Mouse (Mus musculus) E14TG2a.4 (cell line): Measurements from ENCODE around the gene Pafah1b1.

Source experiments
- H3K27me3 ChIP-seq: 2 replicates; pipeline ENCODE4 v1.6.1; 2014; ENCODE audit warnings: low read length, control low read depth; ENCODE audit not compliant: insufficient read depth
- H3K36me3 ChIP-seq: 2 replicates; pipeline ENCODE4 v1.6.1; 2014; ENCODE audit warnings: low read length, control low read depth; ENCODE audit not compliant: insufficient read depth
- H3K4me1 ChIP-seq: replicated peaks from 2 replicates; pipeline ENCODE4 v1.6.1; 2014; ENCODE audit warnings: low read depth, low read length, control low read depth
- H3K4me3 ChIP-seq: replicated peaks from 2 replicates; pipeline ENCODE4 v1.5.1; 2014; ENCODE audit warnings: mild to moderate bottlenecking, low read length
- H3K9me3 ChIP-seq: 2 replicates; pipeline ENCODE4 v1.6.1; 2014; ENCODE audit warnings: low read length, control low read depth
- CTCF ChIP-seq: conservative IDR thresholded peaks from 2 replicates; pipeline ENCODE4 v1.5.1; 2014; ENCODE audit warnings: low read length
- NANOG ChIP-seq: IDR thresholded peaks from 2 replicates; pipeline ENCODE4 v1.6.1; 2014; ENCODE audit warnings: borderline replicate concordance, low read length, mixed read lengths
- POU5F1 ChIP-seq: IDR thresholded peaks from 2 replicates; pipeline ENCODE4 v1.6.1; 2014; ENCODE audit warnings: low read length, borderline replicate concordance

Pafah1b1 gene

DNA sequence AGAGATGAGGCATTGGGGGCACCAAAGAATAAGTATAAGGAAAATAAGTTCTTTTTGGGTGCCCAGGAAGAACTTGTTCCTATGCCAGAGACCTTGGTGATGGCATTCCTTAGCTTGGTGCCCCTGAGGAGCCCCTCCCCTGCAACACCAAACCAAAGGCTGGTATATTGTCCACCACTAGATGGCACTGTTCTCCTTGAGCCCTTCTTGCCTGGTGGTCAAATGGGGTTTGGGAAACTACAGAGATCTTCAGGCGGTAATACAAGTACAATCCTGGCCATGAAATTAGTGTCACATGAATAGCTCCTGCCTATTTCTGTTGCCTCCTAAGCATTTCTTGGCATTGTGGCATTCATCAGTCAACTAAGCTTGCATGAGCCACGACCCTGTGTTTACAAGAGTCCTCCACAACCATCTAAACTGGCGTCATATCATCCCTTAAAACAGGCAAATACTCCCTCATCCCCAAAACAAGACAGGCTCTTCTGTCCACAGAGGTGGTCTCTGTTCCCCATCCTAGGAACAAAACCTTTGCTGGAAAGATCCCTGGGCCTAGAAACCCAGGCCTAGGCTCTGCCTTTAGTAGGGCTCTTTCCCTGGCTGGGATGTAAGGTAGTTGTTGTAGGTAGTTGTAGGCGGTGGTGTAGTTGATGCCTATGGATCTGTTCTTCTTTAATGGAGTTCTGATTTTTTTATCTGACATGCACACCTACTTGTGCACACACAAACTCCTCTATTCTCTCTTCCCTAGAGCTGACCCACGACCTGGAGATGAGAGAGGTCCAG, 89.8 kb downstream of the Pafah1b1 start:
- 0 out of 2 replicates have a peak, but pooled peaks cover 4% of the 10 kb centered on the region for H3K9me3 ChIP-seq
- H3K4me3 ChIP-seq: no peak overlapping the region
- TF ChIP-seq NANOG (no peak), CTCF (peak; percentile 79)
- peaks cover 29% of the 10 kb centered on the region for H3K4me1 ChIP-seq
- H3K36me3 ChIP-seq: peaks cover 31% of the 10 kb centered on the region
- H3K27me3 ChIP-seq: peaks cover 29% of the 10 kb centered on the region

DNA sequence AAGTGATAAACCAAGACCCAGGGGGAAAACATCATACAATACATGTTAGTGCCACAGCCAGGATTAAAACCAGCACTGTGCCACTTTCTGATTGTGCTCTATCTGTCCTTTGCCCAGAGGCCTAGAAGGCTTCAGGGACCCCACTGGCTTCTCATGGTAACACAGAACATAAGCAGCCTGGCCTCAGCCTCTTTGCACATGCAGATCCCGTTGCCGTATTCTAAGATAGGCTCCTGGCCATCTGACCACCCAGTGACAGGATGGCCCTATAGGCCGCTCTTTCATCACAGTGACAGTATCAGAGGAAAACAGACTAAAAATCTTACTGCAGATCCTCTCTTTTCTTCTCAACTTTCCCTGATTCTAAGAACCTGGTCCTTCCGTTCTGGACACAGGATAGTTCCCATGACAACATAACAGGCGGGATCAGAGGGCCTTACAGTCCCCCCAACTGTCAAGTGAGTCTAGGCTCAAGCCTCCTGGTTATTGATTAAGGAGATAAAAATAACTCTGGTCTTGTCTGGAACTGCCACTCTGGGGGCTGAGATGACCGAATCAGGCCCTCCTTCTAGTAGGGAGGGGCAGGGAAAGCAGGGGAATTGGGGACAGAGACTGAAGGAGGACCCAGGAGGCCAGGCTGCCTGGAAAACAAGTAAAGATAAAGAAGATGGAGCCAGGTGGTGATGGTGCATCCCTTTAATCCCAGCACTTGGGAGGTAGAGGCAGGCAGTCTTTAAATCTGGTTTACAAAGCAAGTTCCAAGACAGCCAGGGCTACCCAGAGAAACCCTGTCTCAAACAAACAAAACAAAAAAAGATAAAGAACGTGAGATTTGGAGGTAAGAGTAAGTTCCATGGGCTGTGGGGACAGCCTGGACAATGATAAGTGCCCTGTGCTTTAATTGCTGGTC, 92.3 kb downstream of the Pafah1b1 start:
- H3K36me3 ChIP-seq: peaks cover 30% of the 10 kb centered on the region
- H3K9me3 ChIP-seq: no peaks in the 10 kb centered on the region
- TF ChIP-seq POU5F1: no peak
- no peak for TF ChIP-seq CTCF
- no peak for TF ChIP-seq NANOG
- peaks cover 32% of the 10 kb centered on the region for H3K4me1 ChIP-seq
- peaks cover 7% of the 10 kb centered on the region for H3K27me3 ChIP-seq
- H3K4me3 ChIP-seq: no peak overlapping the region

GRCm38 (mm10) chr11:74627481-74627880, 97.0 kb downstream of the Pafah1b1 start:
- Histone ChIP-seq H3K36me3 (peaks cover 42% of the 10 kb centered on the region), H3K9me3 (no peaks in the 10 kb centered on the region)

GRCm38 (mm10) chr11:74625333-74625732, 99.1 kb downstream of the Pafah1b1 start:
- Histone ChIP-seq H3K4me3 (no peak overlapping the region), H3K36me3 (peaks cover 38% of the 10 kb centered on the region), H3K9me3 (no peaks in the 10 kb centered on the region), H3K4me1 (peaks cover 65% of the 10 kb centered on the region), H3K27me3 (peaks cover 9% of the 10 kb centered on the region)
- no peak for TF ChIP-seq NANOG
- no peak for TF ChIP-seq POU5F1
- TF ChIP-seq CTCF: no peak

More at GRCm38 (mm10) chr11:74627481-74627880, 97.0 kb downstream of the Pafah1b1 start:
- no peak overlapping the region for H3K4me3 ChIP-seq
- TF ChIP-seq POU5F1: no peak
- no peak for TF ChIP-seq NANOG
- no peak for TF ChIP-seq CTCF
- H3K4me1 ChIP-seq: peaks cover 54% of the 10 kb centered on the region
- H3K27me3 ChIP-seq: no peaks in the 10 kb centered on the region
